Mouse (Mus musculus) heart, embryonic 11.5 days (tissue): ENCODE data around the gene Smim13. TPM values are rescaled to one million over a fixed set of nuclear protein-coding genes. Genes with fewer than 3 reads are reported as not detected.

Source experiments
- ATAC-seq: fragments of 200-750 bp; cut with Nextera tagmentation; replicated peaks from 2 replicates; pipeline ENCODE4 v1.8.0; 2017; ENCODE audit warnings: moderate library complexity; ENCODE audit not compliant: insufficient number of reproducible peaks, low FRiP score, low TSS enrichment
- H3K27ac ChIP-seq: fragments of 300-500 bp; sonication (generic); 2 replicates; pipeline ENCODE4 v1.5.1; 2014; ENCODE audit warnings: mild to moderate bottlenecking, low read depth, low read length
- H3K27me3 ChIP-seq: fragments of 300-500 bp; sonication (generic); 2 replicates; pipeline ENCODE4 v1.6.1; 2014; ENCODE audit warnings: mild to moderate bottlenecking, low read length, mixed read lengths; ENCODE audit not compliant: control insufficient read depth, insufficient read depth
- H3K36me3 ChIP-seq: fragments of 300-500 bp; sonication (generic); 2 replicates; pipeline ENCODE4 v1.6.1; 2014; ENCODE audit warnings: mild to moderate bottlenecking, low read length, moderate library complexity, mixed read lengths; ENCODE audit not compliant: control insufficient read depth, insufficient read depth
- H3K4me1 ChIP-seq: fragments of 300-500 bp; sonication (generic); 2 replicates; pipeline ENCODE4 v1.6.1; 2014; ENCODE audit warnings: low read length; ENCODE audit not compliant: control insufficient read depth, insufficient read depth
- H3K4me2 ChIP-seq: fragments of 300-500 bp; sonication (generic); 2 replicates; pipeline ENCODE4 v1.6.1; 2014; ENCODE audit warnings: mild to moderate bottlenecking, moderate library complexity
- H3K4me3 ChIP-seq: fragments of 300-500 bp; sonication (generic); 2 replicates; pipeline ENCODE4 v1.5.1; 2014; ENCODE audit warnings: low read depth, low read length
- H3K9ac ChIP-seq: fragments of 300-500 bp; sonication (generic); 2 replicates; pipeline ENCODE4 v1.6.1; 2014; ENCODE audit warnings: mild to moderate bottlenecking, low read depth, low read length, moderate library complexity
- H3K9me3 ChIP-seq: fragments of 300-500 bp; sonication (generic); replicated peaks from 2 replicates; pipeline ENCODE4 v1.6.1; 2016; ENCODE audit warnings: low read length; ENCODE audit not compliant: control insufficient read depth
- WGBS: fragments of 180-500 bp; shearing (Covaris S2); extraction: QIAGEN DNeasy Blood & Tissue Kit; methylation state at CpG from one replicate; pipeline ENCODE4 v1.1.7; 2014; ENCODE audit not compliant: insufficient replicate concordance; 5-methylcytosine and 5-hydroxymethylcytosine counted together
- polyA plus RNA-seq: library from polyadenylated mRNA; unstranded; fragments of >200 nt; fragmentation: Nextera tagmentation; extraction: Ambion mirVana; gene quantifications from 2 replicates; pipeline ENCODE4 v1.2.1, GENCODE M21; 2014

Gene Smim13
- polyA plus RNA-seq, 1 experiment from 2014 or later = 8.7 TPM

- no peak overlapping the region for H3K27ac ChIP-seq
- no peak for ATAC-seq
- no peaks in the 10 kb centered on the region for H3K4me1 ChIP-seq
- H3K4me3 ChIP-seq = no peak overlapping the region
- H3K4me2 ChIP-seq = no peak overlapping the region
- H3K27me3 ChIP-seq = no peaks in the 10 kb centered on the region
- H3K9ac ChIP-seq = no peak overlapping the region
- no peaks in the 10 kb centered on the region for H3K36me3 ChIP-seq
- no peaks in the 10 kb centered on the region for H3K9me3 ChIP-seq
- 80% methylated on average over 12 of the region's 12 CpGs for WGBS
These were observed 18.2 kb upstream of the Smim13 start for GRCm38 (mm10) chr13:41231389-41231983.

- Histone ChIP-seq H3K4me3 (no peak overlapping the region), H3K27ac (no peak overlapping the region), H3K36me3 (no peaks in the 10 kb centered on the region), H3K4me2 (no peak overlapping the region), H3K4me1 (no peaks in the 10 kb centered on the region), H3K9ac (no peak overlapping the region), H3K9me3 (no peaks in the 10 kb centered on the region), H3K27me3 (no peaks in the 10 kb centered on the region)
- WGBS = 93% methylated on average over 15 of the region's 15 CpGs
- no peak for ATAC-seq
These were observed 17.4 kb upstream of the Smim13 start for GRCm38 (mm10) chr13:41232209-41232608.

GRCm38 (mm10) chr13:41233241-41233640 lies 16.4 kb upstream of the Smim13 start:
- Histone ChIP-seq H3K36me3 (no peaks in the 10 kb centered on the region), H3K4me1 (no peaks in the 10 kb centered on the region), H3K27me3 (no peaks in the 10 kb centered on the region), H3K9ac (no peak overlapping the region), H3K27ac (no peak overlapping the region), H3K9me3 (no peaks in the 10 kb centered on the region), H3K4me2 (no peak overlapping the region), H3K4me3 (no peak overlapping the region)
- WGBS = 84% methylated on average over 7 of the region's 7 CpGs
- ATAC-seq = no peak

GRCm38 (mm10) chr13:41235181-41235580 lies 14.5 kb upstream of the Smim13 start:
- Histone ChIP-seq H3K9me3 (no peaks in the 10 kb centered on the region), H3K4me2 (no peak overlapping the region), H3K27me3 (no peaks in the 10 kb centered on the region), H3K27ac (no peak overlapping the region), H3K36me3 (no peaks in the 10 kb centered on the region), H3K4me3 (no peak overlapping the region), H3K9ac (no peak overlapping the region), H3K4me1 (no peaks in the 10 kb centered on the region)
- WGBS = 85% methylated on average over 6 of the region's 6 CpGs
- ATAC-seq = no peak

GRCm38 (mm10) chr13:41235845-41236741 lies 13.6 kb upstream of the Smim13 start:
- no peaks in the 10 kb centered on the region for H3K4me1 ChIP-seq
- no peak overlapping the region for H3K27ac ChIP-seq
- 77% methylated on average over 13 of the region's 13 CpGs for WGBS
- no peak overlapping the region for H3K9ac ChIP-seq
- H3K27me3 ChIP-seq = no peaks in the 10 kb centered on the region
- no peaks in the 10 kb centered on the region for H3K36me3 ChIP-seq
- no peaks in the 10 kb centered on the region for H3K9me3 ChIP-seq
- H3K4me2 ChIP-seq = no peak overlapping the region
- no peak for ATAC-seq
- H3K4me3 ChIP-seq = no peak overlapping the region

- WGBS = 71% methylated on average over 10 of the region's 10 CpGs
- no peak for ATAC-seq
- H3K9me3 ChIP-seq = peaks cover 3% of the 10 kb centered on the region; the same call in 1 of the 2 replicates
These were observed 11.4 kb upstream of the Smim13 start for GRCm38 (mm10) chr13:41238035-41238804.

GRCm38 (mm10) chr13:41238805-41239130 lies 10.9 kb upstream of the Smim13 start:
- Histone ChIP-seq H3K27ac (no peak overlapping the region), H3K9ac (no peak overlapping the region), H3K4me3 (no peak overlapping the region), H3K36me3 (no peaks in the 10 kb centered on the region), H3K27me3 (no peaks in the 10 kb centered on the region), H3K4me2 (no peak overlapping the region), H3K9me3 (peaks cover 3% of the 10 kb centered on the region; the same call in 1 of the 2 replicates), H3K4me1 (no peaks in the 10 kb centered on the region)
- no peak for ATAC-seq
- 6% methylated on average over 5 of the region's 5 CpGs for WGBS

More at GRCm38 (mm10) chr13:41238035-41238804, 11.4 kb upstream of the Smim13 start:
- Histone ChIP-seq H3K4me1 (no peaks in the 10 kb centered on the region), H3K4me2 (no peak overlapping the region), H3K36me3 (no peaks in the 10 kb centered on the region), H3K27me3 (no peaks in the 10 kb centered on the region), H3K9ac (no peak overlapping the region), H3K4me3 (no peak overlapping the region), H3K27ac (no peak overlapping the region)

GRCm38 (mm10) chr13:41241557-41241956 lies 8.1 kb upstream of the Smim13 start:
- 55% methylated on average over 2 of the region's 2 CpGs for WGBS
- peaks cover 3% of the 10 kb centered on the region; the same call in 1 of the 2 replicates for H3K9me3 ChIP-seq
- no peaks in the 10 kb centered on the region for H3K36me3 ChIP-seq
- H3K4me2 ChIP-seq = no peak overlapping the region
- no peak overlapping the region for H3K27ac ChIP-seq
- no peak for ATAC-seq
- no peak overlapping the region for H3K9ac ChIP-seq
- no peak overlapping the region for H3K4me3 ChIP-seq
- no peaks in the 10 kb centered on the region for H3K27me3 ChIP-seq
- H3K4me1 ChIP-seq = no peaks in the 10 kb centered on the region; the same call in 1 of the 2 replicates
